Mouse (Mus musculus) thymus, postnatal 4 days (tissue): ENCODE data around the gene Plcg2.

ENCODE experiments used
- DNase-seq: peaks from one replicate; pipeline ENCODE4 v3.0.0; 2021

The Plcg2 gene

DNA sequence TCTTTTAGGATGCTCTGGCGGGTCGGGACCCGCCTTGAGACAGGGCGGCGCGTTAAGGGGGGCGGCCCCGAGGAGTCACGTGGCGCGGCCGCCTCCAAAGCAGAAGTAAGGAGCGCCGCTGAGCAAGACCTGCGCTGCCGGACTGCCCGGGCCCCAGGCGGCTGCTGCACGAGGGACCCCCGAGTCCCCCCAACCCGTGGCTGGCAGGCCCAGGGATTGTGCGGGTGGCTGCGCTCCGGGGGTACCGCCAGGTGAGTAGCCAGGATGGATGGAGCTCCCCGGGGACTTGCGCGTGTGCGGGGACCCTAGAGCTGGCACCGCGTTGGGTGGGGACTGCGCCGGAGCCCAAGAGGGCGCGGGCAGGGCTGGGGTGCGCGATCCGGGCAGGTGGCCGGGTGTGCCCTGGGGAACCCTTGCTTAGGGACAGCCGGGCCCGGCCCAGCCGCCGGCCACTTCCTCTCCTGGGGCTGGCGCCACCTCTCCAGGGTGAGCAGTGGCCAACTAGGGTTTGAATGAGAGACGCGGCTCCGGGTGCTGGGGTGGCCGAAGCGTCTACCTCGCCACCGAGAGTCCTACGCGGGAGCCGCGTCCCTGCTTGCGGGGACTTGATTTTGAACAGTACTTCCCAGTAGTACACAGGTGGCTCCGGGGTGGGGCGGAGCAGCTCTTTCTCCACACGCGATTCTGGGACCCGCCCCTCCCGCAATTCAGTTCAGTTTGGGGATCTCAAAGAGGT lies at the start of gene Plcg2:
TSS of gene Plcg2 (plus strand) at position 113 of the 736 bp plus-strand sequence.
- peak; percentile 71 for DNase-seq

- no peak for DNase-seq
These were observed 47.0 kb upstream of the Plcg2 start for GRCm38 (mm10) chr8:117451072-117451471.

- DNase-seq, result no peak
These were observed 44.1 kb upstream of the Plcg2 start for GRCm38 (mm10) chr8:117453974-117454373.

DNA sequence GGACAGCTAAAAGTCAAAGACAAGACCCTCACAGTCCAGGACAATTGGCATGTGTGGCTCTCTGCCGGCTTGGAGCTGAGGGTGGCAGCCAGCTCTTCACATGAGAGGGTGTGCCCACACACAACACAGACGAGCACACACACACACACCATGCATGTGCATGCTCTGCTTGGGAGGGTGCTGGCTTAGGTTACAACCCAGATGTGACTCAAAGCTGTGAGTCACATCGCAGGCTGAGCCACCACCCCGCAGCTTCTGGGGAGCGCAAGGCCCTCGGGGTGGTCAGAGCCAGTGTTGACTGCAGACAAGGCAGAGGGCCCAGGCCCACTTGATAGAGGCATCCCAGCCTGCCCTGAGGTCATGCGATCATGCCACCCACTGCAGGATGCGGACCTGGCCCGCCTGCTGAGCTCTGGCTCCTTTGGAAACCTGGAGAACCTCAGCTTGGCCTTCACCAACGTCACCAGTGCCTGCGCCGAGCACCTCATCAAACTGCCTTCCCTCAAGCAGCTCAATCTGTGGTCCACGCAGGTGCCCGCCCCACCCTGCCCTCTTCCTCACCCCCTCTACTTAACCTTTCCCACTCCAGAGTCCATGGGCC lies 43.5 kb upstream of the Plcg2 start:
- no peak for DNase-seq

- DNase-seq, result no peak
These were observed 42.4 kb upstream of the Plcg2 start for GRCm38 (mm10) chr8:117455701-117456100.

DNA sequence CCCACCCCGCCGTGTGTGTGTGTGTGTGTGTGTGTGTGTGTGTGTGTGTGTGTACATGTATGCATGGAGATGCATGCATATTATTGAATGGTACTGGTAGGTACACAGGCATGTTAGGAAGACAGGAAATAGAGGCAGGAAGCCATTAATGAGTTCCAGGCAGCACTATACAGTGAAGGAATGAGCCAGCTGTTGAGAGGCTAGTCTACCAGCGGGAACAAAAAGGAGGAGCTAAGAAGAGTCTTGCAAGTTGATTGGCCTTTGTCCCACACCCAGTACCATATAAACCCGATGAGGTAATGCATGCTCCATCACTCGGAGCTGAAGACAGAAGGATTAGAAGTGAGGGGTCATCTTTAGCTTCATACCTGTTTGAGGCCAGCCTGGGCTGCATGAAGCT lies 39.7 kb upstream of the Plcg2 start:
- DNase-seq, result no peak

- DNase-seq, result no peak
These were observed 35.3 kb upstream of the Plcg2 start for GRCm38 (mm10) chr8:117462701-117463284.

- peak; percentile 48 for DNase-seq
These were observed 33.6 kb upstream of the Plcg2 start for GRCm38 (mm10) chr8:117464525-117464924.

DNA sequence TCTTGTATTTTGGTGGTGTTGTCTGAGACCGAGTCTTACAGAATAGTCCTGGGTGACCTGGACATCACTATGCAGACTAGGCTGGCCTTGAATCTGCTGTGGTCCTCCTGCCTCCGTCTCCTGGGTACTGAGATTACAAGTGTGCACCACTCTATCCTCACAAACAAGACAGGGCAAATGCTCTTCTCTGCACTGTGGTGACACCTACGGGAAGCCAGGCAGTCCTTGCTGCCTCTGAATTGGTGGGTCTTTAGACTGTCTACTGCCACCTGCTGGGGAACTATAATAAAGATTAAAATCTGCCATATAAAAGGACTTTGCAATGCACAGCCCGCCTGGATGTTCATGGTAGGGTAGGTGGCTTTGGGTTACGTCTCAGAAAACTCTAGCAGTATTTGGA lies 32.8 kb upstream of the Plcg2 start:
- peak; percentile 71 for DNase-seq

- no peak for DNase-seq
These were observed 30.6 kb upstream of the Plcg2 start for GRCm38 (mm10) chr8:117467466-117467865.

DNA sequence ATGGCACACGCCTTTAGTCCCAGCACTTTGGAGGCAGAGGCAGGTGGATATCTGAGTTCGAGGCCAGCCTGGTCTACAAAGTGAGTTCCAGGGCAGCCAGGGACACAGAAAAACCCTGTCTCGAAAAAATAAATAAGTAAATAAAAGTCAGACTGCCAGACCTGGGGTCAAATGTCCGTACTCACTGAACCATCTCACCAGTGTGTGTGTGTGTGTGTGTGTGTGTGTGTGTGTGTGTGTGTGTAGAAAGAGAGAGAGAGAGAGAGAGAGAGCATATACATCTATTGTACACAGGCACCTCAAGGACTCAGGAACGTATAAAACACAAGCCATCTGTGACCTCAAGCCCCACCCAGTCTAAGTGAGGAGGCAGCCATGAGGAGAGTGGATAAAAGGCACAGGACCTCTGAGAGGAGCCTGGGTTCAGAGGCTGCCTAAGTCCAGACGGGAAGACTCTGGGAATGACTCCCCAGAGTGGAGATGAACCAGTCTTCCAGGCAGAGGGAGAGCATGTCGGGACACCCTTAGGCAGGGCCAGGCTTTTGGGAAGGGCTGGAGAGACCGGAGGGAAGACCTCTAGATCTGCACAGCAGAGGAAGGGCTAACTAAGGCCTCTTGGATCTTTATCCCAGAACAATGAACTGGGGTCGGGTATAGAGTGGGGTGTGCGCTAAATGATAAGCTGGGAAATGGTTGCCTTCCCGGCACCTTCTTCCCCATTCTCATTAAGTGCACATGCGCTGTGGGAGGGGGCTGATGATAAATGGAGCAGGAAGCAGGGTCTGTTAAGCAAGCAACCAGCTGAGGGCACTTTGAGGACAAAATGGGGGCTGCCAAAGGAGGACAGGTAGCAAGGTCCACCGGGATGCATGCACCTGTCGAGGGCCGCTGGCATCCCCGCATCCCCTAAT lies 28.4 kb upstream of the Plcg2 start:
- DNase-seq, result no peak

GRCm38 (mm10) chr8:117470342-117470781 lies 27.7 kb upstream of the Plcg2 start:
- DNase-seq, result peak; percentile 72

DNA sequence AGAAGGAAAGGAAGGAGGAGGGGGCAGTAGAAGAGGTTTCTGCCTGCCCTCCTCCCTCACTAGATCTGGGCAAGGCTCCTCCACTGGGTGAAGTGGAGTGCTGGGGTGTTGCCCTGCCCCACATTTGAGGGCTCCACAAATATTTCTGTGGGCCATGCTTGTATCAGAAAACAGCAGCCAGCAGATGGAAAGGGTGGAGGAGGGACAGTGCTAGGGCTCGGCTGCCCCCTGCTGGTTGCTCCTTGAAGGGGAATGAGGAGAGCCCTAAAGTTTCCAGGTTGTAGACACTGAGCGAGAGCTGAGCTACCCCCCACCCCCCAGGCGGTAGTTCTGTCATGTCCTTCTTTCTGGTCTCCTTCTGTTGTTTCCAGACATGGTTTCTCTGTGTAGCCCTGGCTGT lies 26.9 kb upstream of the Plcg2 start:
- peak; percentile 90 for DNase-seq

DNA sequence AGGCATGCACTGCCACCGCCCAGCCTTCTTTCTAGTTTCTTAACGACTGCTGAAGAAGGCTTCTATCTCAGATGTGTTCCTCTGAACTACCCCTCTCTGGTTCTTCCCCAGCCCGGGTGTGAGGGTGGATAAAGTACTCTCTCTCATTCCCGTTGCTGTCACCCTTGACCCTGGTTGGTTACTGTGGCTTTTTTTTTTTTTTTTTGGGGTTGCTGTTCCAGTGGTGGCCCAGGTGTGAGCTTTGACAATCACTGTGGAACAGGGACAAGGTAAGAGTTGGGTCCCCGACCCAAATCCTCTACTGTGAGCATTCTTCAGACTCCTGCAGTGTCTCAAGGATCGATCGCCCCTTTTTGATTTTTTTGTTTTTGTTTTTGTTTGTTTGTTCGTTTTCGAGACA lies 26.4 kb upstream of the Plcg2 start:
- no peak for DNase-seq

DNA sequence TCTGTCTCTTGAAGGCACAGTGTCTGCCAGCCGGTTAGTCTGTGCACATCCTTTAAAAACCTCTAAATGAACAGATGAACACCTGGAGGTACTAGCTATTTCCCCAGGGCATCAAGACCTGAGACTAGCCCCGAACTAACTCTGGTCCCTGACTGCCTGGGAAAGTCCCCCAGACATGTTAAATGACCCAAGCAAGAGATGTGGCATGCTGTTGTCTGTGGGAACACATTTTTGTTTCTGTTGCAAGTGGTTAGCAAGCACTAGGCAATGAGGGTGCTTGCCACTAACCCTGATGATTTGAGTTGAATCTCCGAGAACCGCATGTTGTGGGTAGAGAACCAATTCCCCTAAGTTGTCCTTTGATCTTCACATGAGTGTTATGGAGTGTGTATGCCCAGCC lies 25.8 kb upstream of the Plcg2 start:
- no peak for DNase-seq

- peak; percentile 97 for DNase-seq
These were observed 23.1 kb upstream of the Plcg2 start for GRCm38 (mm10) chr8:117474944-117475343.

DNA sequence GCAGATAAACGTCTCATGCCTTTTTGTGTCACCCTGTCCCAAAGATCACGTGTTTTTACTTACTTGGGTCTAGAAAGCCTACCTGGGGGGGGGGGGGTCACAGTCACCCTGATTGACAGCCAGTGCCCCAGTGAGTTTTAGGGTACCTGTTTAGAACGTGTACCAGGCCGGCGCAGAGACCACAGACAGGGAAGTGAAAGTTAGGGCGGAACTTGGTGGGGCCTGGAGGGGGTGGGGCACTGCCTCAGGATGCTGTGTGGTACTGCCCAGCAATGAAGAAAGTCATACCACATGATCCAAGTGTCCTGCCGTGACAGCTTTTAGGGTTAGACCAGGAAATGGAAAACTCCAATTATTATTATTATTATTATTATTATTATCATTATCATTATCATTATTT lies 22.3 kb upstream of the Plcg2 start:
- peak; percentile 54 for DNase-seq

DNA sequence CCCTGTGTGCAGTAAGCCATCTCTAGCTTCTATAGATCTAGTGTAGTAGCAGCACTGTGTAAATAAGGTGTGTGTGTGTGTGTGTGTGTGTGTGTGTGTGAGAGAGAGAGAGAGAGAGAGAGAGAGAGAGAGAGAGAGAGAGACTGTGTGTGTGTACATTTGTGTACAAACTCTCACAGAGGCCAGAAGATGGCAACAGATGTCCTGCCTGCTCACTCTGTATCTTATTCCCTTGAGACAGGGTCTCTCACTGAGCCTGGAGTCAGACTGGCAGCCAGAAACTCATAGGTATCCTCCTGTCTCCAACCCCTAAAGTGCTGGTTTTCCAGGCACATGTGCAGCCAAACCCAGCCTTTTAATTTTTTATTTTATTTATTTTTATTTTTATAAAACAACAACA lies 20.0 kb upstream of the Plcg2 start:
- no peak for DNase-seq

DNA sequence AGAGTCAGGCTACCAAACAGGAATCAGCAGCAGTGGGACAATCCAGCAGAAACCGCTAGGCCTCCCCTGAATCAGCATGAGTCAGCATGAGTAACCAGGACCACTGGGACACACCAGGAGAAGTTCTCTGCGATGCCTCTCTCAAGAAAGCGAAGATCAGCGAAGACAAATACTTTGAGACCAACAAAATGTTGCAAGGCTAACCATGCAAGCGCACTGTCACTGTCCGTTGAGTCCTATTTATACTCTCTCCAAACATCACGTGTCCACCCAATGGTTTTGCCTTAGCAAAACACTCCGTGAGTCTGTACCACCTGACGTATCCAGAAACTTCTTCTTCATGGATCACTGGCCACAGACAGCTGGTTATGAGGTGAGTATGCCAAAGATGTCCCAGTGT lies 18.1 kb upstream of the Plcg2 start:
- DNase-seq, result no peak

DNA sequence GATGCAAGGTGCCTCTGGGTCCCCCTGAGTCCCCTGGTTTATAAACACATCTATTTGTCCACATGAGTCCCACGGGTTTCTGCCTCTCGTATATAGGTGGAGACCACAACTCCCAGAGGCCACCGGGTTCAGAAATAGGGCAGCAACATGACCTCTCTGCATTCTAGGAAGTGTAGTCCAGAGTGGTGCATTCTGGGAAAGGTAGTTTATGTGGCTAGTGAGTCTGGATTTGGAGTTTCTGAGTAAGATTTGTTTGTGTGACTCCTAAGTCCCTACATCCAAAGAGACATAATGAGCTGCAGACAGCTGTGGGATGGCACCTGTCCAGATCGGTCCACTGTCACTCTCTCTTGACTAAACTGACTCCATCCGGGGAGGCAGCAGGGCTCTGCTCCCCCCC lies 17.6 kb upstream of the Plcg2 start:
- DNase-seq, result no peak

- DNase-seq, result peak; percentile 28
These were observed 16.3 kb upstream of the Plcg2 start for GRCm38 (mm10) chr8:117481830-117482229.

GRCm38 (mm10) chr8:117484731-117485130 lies 13.4 kb upstream of the Plcg2 start:
- no peak for DNase-seq

DNA sequence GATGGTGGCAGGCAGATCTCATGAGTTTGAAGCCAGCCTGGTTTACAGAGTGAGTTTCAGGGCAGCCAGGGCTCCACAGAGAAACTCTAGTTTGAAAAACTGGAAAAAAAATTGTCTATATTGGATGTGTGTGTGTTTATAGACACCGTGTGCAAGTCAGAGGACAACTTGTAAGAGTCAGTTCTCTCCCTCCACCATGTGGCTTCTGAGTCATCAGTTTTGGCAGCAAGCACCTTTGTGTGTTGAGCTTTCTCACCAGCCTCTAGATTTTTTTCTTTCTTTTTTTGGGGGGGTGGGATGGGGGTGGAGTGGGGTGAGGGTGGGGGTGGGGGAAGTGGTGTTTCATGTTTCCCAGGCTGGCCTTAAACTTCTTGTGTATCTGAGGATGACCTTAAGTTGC lies 12.8 kb upstream of the Plcg2 start:
- DNase-seq, result no peak
